Mouse (Mus musculus): ENCODE data around the gene Lce1a2.

GRCm38 (mm10) chr3:92670215-92670614 is at the start of gene Lce1a2:
- TF ChIP-seq POLR2A (IDR thresholded peaks at IDR 0.05; ENCODE audit: borderline replicate concordance, extremely low read depth, low read depth, low read length) (no peak), CTCF (IDR thresholded peaks at IDR 0.05; ENCODE audit: insufficient read depth, low read length) (no peak)
